Mouse (Mus musculus): ENCODE data around the gene Mthfd1l.

Mthfd1l gene

GRCm38 (mm10) chr10:4128411-4128810 is 155.5 kb downstream of the Mthfd1l start:
- Histone ChIP-seq H3K4me3 (replicated peaks; ENCODE audit: low read length) (0 out of 2 replicates have a peak overlapping the region, but pooled peaks have one; percentile 4), H3K36me3 (ENCODE audit: insufficient read depth, low read length) (peaks cover 13% of the 10 kb centered on the region), H3K27me3 (ENCODE audit: insufficient read depth, low read length) (no peaks in the 10 kb centered on the region), H3K9me3 (ENCODE audit: low read length) (no peaks in the 10 kb centered on the region), H3K4me1 (replicated peaks; ENCODE audit: low read depth, low read length) (peaks cover 86% of the 10 kb centered on the region)
- TF ChIP-seq NANOG (IDR thresholded peaks at IDR 0.05; ENCODE audit: borderline replicate concordance, low read length) (no peak), POU5F1 (IDR thresholded peaks at IDR 0.05; ENCODE audit: borderline replicate concordance, low read length) (no peak), CTCF (conservative IDR thresholded peaks at IDR 0.05; ENCODE audit: low read length) (no peak)

GRCm38 (mm10) chr10:4128915-4129314 is 156.0 kb downstream of the Mthfd1l start:
- no peaks in the 10 kb centered on the region for H3K9me3 ChIP-seq (ENCODE audit: low read length)
- TF ChIP-seq NANOG (IDR thresholded peaks at IDR 0.05; ENCODE audit: borderline replicate concordance, low read length) (no peak), CTCF (conservative IDR thresholded peaks at IDR 0.05; ENCODE audit: low read length) (no peak), POU5F1 (IDR thresholded peaks at IDR 0.05; ENCODE audit: borderline replicate concordance, low read length) (no peak)

GRCm38 (mm10) chr10:4129461-4129860 is 156.5 kb downstream of the Mthfd1l start:
- H3K9me3 ChIP-seq (ENCODE audit: low read length): no peaks in the 10 kb centered on the region
- H3K4me3 ChIP-seq (replicated peaks; ENCODE audit: low read length): no peak overlapping the region
- TF ChIP-seq CTCF (conservative IDR thresholded peaks at IDR 0.05; ENCODE audit: low read length) (no peak), POU5F1 (IDR thresholded peaks at IDR 0.05; ENCODE audit: borderline replicate concordance, low read length) (no peak)
- H3K27me3 ChIP-seq (ENCODE audit: insufficient read depth, low read length): no peaks in the 10 kb centered on the region
- H3K36me3 ChIP-seq (ENCODE audit: insufficient read depth, low read length): peaks cover 20% of the 10 kb centered on the region
- H3K4me1 ChIP-seq (replicated peaks; ENCODE audit: low read depth, low read length): peaks cover 80% of the 10 kb centered on the region

More at GRCm38 (mm10) chr10:4128915-4129314, 156.0 kb downstream of the Mthfd1l start:
- H3K4me1 ChIP-seq (replicated peaks; ENCODE audit: low read depth, low read length): peaks cover 85% of the 10 kb centered on the region
- H3K27me3 ChIP-seq (ENCODE audit: insufficient read depth, low read length): no peaks in the 10 kb centered on the region
- H3K4me3 ChIP-seq (replicated peaks; ENCODE audit: low read length): 0 out of 2 replicates have a peak overlapping the region, but pooled peaks have one; percentile 4
- H3K36me3 ChIP-seq (ENCODE audit: insufficient read depth, low read length): peaks cover 18% of the 10 kb centered on the region

GRCm38 (mm10) chr10:4130034-4130607 is 157.2 kb downstream of the Mthfd1l start:
- H3K4me3 ChIP-seq (replicated peaks; ENCODE audit: low read length): no peak overlapping the region
- H3K36me3 ChIP-seq (ENCODE audit: insufficient read depth, low read length): peaks cover 23% of the 10 kb centered on the region
- H3K27me3 ChIP-seq (ENCODE audit: insufficient read depth, low read length): no peaks in the 10 kb centered on the region
- H3K9me3 ChIP-seq (ENCODE audit: low read length): no peaks in the 10 kb centered on the region
- TF ChIP-seq POU5F1 (IDR thresholded peaks at IDR 0.05; ENCODE audit: borderline replicate concordance, low read length) (no peak), NANOG (IDR thresholded peaks at IDR 0.05; ENCODE audit: borderline replicate concordance, low read length) (no peak), CTCF (conservative IDR thresholded peaks at IDR 0.05; ENCODE audit: low read length) (no peak)
- peaks cover 78% of the 10 kb centered on the region for H3K4me1 ChIP-seq (replicated peaks; ENCODE audit: low read depth, low read length)

GRCm38 (mm10) chr10:4132735-4133134 is 159.8 kb downstream of the Mthfd1l start:
- Histone ChIP-seq H3K27me3 (ENCODE audit: insufficient read depth, low read length) (no peaks in the 10 kb centered on the region), H3K4me1 (replicated peaks; ENCODE audit: low read depth, low read length) (peaks cover 63% of the 10 kb centered on the region), H3K36me3 (ENCODE audit: insufficient read depth, low read length) (peaks cover 23% of the 10 kb centered on the region), H3K4me3 (replicated peaks; ENCODE audit: low read length) (no peak overlapping the region), H3K9me3 (ENCODE audit: low read length) (no peaks in the 10 kb centered on the region)
- TF ChIP-seq NANOG (IDR thresholded peaks at IDR 0.05; ENCODE audit: borderline replicate concordance, low read length) (no peak), CTCF (conservative IDR thresholded peaks at IDR 0.05; ENCODE audit: low read length) (no peak), POU5F1 (IDR thresholded peaks at IDR 0.05; ENCODE audit: borderline replicate concordance, low read length) (no peak)

GRCm38 (mm10) chr10:4135100-4135764 is 162.3 kb downstream of the Mthfd1l start:
- Histone ChIP-seq H3K27me3 (ENCODE audit: insufficient read depth, low read length) (no peaks in the 10 kb centered on the region), H3K36me3 (ENCODE audit: insufficient read depth, low read length) (peaks cover 28% of the 10 kb centered on the region), H3K9me3 (ENCODE audit: low read length) (no peaks in the 10 kb centered on the region), H3K4me1 (replicated peaks; ENCODE audit: low read depth, low read length) (peaks cover 58% of the 10 kb centered on the region), H3K4me3 (replicated peaks; ENCODE audit: low read length) (no peak overlapping the region)
- TF ChIP-seq CTCF (conservative IDR thresholded peaks at IDR 0.05; ENCODE audit: low read length): no peak
- TF ChIP-seq NANOG (IDR thresholded peaks at IDR 0.05; ENCODE audit: borderline replicate concordance, low read length): no peak
- no peak for TF ChIP-seq POU5F1 (IDR thresholded peaks at IDR 0.05; ENCODE audit: borderline replicate concordance, low read length)

- no peak overlapping the region for H3K4me3 ChIP-seq (replicated peaks; ENCODE audit: low read length)
- H3K4me1 ChIP-seq (replicated peaks; ENCODE audit: low read depth, low read length): peaks cover 69% of the 10 kb centered on the region
- peaks cover 10% of the 10 kb centered on the region; the same call in 1 of the 2 replicates for H3K36me3 ChIP-seq (ENCODE audit: insufficient read depth, low read length)
- no peaks in the 10 kb centered on the region for H3K27me3 ChIP-seq (ENCODE audit: insufficient read depth, low read length)
- TF ChIP-seq NANOG (IDR thresholded peaks at IDR 0.05; ENCODE audit: borderline replicate concordance, low read length) (no peak), POU5F1 (IDR thresholded peaks at IDR 0.05; ENCODE audit: borderline replicate concordance, low read length) (no peak), CTCF (conservative IDR thresholded peaks at IDR 0.05; ENCODE audit: low read length) (no peak)
- H3K9me3 ChIP-seq (ENCODE audit: low read length): no peaks in the 10 kb centered on the region
These were observed 166.6 kb downstream of the Mthfd1l start for GRCm38 (mm10) chr10:4139531-4139930.

- H3K9me3 ChIP-seq (ENCODE audit: low read length): no peaks in the 10 kb centered on the region
- no peaks in the 10 kb centered on the region for H3K27me3 ChIP-seq (ENCODE audit: insufficient read depth, low read length)
- TF ChIP-seq POU5F1 (IDR thresholded peaks at IDR 0.05; ENCODE audit: borderline replicate concordance, low read length) (no peak), CTCF (conservative IDR thresholded peaks at IDR 0.05; ENCODE audit: low read length) (no peak), NANOG (IDR thresholded peaks at IDR 0.05; ENCODE audit: borderline replicate concordance, low read length) (no peak)
- 0 out of 2 replicates have a peak overlapping the region, but pooled peaks have one; percentile 14 for H3K4me3 ChIP-seq (replicated peaks; ENCODE audit: low read length)
- H3K4me1 ChIP-seq (replicated peaks; ENCODE audit: low read depth, low read length): peaks cover 75% of the 10 kb centered on the region
- peaks cover 7% of the 10 kb centered on the region; the same call in 1 of the 2 replicates for H3K36me3 ChIP-seq (ENCODE audit: insufficient read depth, low read length)
These were observed 168.8 kb downstream of the Mthfd1l start for GRCm38 (mm10) chr10:4141689-4142088.
